Mouse (Mus musculus) T-cell, adult 66 days (primary cell): Measurements from ENCODE around the gene 4930524J08Rik. TPM values are rescaled to one million over a fixed set of nuclear protein-coding genes. Genes with fewer than 3 reads are reported as not detected.

ENCODE experiments used
- total RNA-seq, 2 experiments: library from RNA; stranded (reverse); gene quantifications; 3 replicates in 1 of 2; 4 replicates in 1 of 2; pipeline ENCODE4 v1.2.4; 2023

Gene 4930524J08Rik
- 1 to 10 TPM in 1 of 2 experiments, not detected in 1; 2.1 TPM for total RNA-seq

GRCm38 (mm10) chr5:99978699-99979442 is at the start of gene 4930524J08Rik, which contains the start of gene Hnrnpd:
Gene 4930524J08Rik (plus strand): TSS chr5:99979061.
Gene Hnrnpd (minus strand): TSS chr5:99978938.

Other genes with a start within 250 kb of the 4930524J08Rik start
- 1 to 10 TPM; 3.5 to 3.9 TPM for gene Rasgef1b, start 250.0 kb upstream of the 4930524J08Rik start, total RNA-seq
- not detected for gene Vamp9, start 72.8 kb upstream of the 4930524J08Rik start, total RNA-seq
- 100 to 1,000 TPM; 261 to 279 TPM for gene Hnrnpd, start 123 bp upstream of the 4930524J08Rik start, total RNA-seq
- gene Hnrnpdl, start 60.6 kb downstream of the 4930524J08Rik start, total RNA-seq = 100 to 1,000 TPM; 332 to 347 TPM
- gene Enoph1, start 60.9 kb downstream of the 4930524J08Rik start, total RNA-seq = 10 to 100 TPM; 23.2 to 24.9 TPM
- not detected for gene Tmem150c, start 180.7 kb downstream of the 4930524J08Rik start, total RNA-seq